Mouse (Mus musculus) C2C12 (cell line): ENCODE measurements around the gene 6430531B16Rik. TPM values are rescaled to one million over a fixed set of nuclear protein-coding genes. Genes with fewer than 3 reads are reported as not detected.

Experiments
- H3K27me3 ChIP-seq: one replicate; pipeline ENCODE4 v1.6.1; 2011; ENCODE audit not compliant: control insufficient read depth, insufficient read depth, insufficient read length
- H3K36me3 ChIP-seq: one replicate; pipeline ENCODE4 v1.6.1; 2011; ENCODE audit not compliant: control insufficient read depth, insufficient read depth
- H3K4me3 ChIP-seq: one replicate; pipeline ENCODE4 v1.5.1; 2011; ENCODE audit warnings: mild to moderate bottlenecking, control low read depth; ENCODE audit not compliant: poor library complexity, insufficient read depth, severe bottlenecking
- H3K79me2 ChIP-seq: one replicate; pipeline ENCODE4 v1.6.1; 2011; ENCODE audit not compliant: control insufficient read depth, insufficient read depth
- H3K79me3 ChIP-seq: one replicate; pipeline ENCODE4 v1.6.1; 2011; ENCODE audit warnings: low read depth, control low read depth
- H3ac ChIP-seq: one replicate; pipeline ENCODE3; 2011; ENCODE audit warnings: low read depth; ENCODE audit not compliant: control insufficient read depth, insufficient read length
- CEBPB ChIP-seq: IDR thresholded peaks from one replicate; pipeline ENCODE4 v1.6.1; 2011; ENCODE audit warnings: low read depth, mild to moderate bottlenecking, control low read depth, moderate library complexity
- CTCF ChIP-seq: IDR thresholded peaks from one replicate; pipeline ENCODE4 v1.5.1; 2011; ENCODE audit not compliant: control insufficient read depth, insufficient read depth, insufficient read length
- FOSL1 ChIP-seq: IDR thresholded peaks from one replicate; pipeline ENCODE4 v1.8.0; 2011; ENCODE audit warnings: mild to moderate bottlenecking, low read length; ENCODE audit not compliant: poor library complexity, insufficient read depth, severe bottlenecking
- MAX ChIP-seq: IDR thresholded peaks from one replicate; pipeline ENCODE4 v1.6.1; 2011; ENCODE audit warnings: mild to moderate bottlenecking, control low read depth
- MYOD1 ChIP-seq: IDR thresholded peaks from one replicate; pipeline ENCODE4 v1.6.1; 2011; ENCODE audit warnings: low read depth; ENCODE audit not compliant: control insufficient read depth, insufficient read length
- MYOG ChIP-seq: IDR thresholded peaks from one replicate; pipeline ENCODE4 v1.6.1; 2011; ENCODE audit not compliant: control insufficient read depth, insufficient read length; ENCODE audit errors: extremely low read depth
- USF1 ChIP-seq: IDR thresholded peaks from one replicate; pipeline ENCODE4 v1.6.1; 2011; ENCODE audit warnings: low read depth, mild to moderate bottlenecking, control low read depth, moderate library complexity
- polyA plus RNA-seq: library from polyadenylated mRNA; unstranded; fragments of >200 nt; fragmentation: generic; extraction: Trizol; gene quantifications from one replicate; pipeline ENCODE4 v1.2.1, GENCODE M21; 2012; ENCODE audit warnings: missing spikeins

The 6430531B16Rik gene
- polyA plus RNA-seq, 1 experiment, result 0.08 TPM

GRCm38 (mm10) chr7:140001086-140001740 lies 22.7 kb upstream of the 6430531B16Rik start:
- Histone ChIP-seq H3K36me3 (peaks cover 45% of the 10 kb centered on the region), H3K4me3 (no peak overlapping the region)
- TF ChIP-seq FOSL1, result no peak
- TF ChIP-seq MAX, result no peak
- TF ChIP-seq CTCF, result no peak
- TF ChIP-seq MYOD1, result no peak
- TF ChIP-seq CEBPB, result no peak
- no peak for TF ChIP-seq MYOG
- no peak for TF ChIP-seq USF1

GRCm38 (mm10) chr7:139998691-139999350 lies 20.3 kb upstream of the 6430531B16Rik start:
- no peaks in the 10 kb centered on the region for H3K79me3 ChIP-seq
- no peak overlapping the region for H3ac ChIP-seq
- peaks cover 34% of the 10 kb centered on the region for H3K36me3 ChIP-seq
- H3K79me2 ChIP-seq, result no peaks in the 10 kb centered on the region
- H3K4me3 ChIP-seq, result no peak overlapping the region
- no peaks in the 10 kb centered on the region for H3K27me3 ChIP-seq
- no peak for TF ChIP-seq CTCF
- no peak for TF ChIP-seq FOSL1
- no peak for TF ChIP-seq MAX
- TF ChIP-seq CEBPB, result no peak
- no peak for TF ChIP-seq MYOD1
- no peak for TF ChIP-seq MYOG
- no peak for TF ChIP-seq USF1

More at GRCm38 (mm10) chr7:140001086-140001740, 22.7 kb upstream of the 6430531B16Rik start:
- Histone ChIP-seq H3K79me3 (no peaks in the 10 kb centered on the region), H3K27me3 (no peaks in the 10 kb centered on the region), H3ac (no peak overlapping the region), H3K79me2 (no peaks in the 10 kb centered on the region)

GRCm38 (mm10) chr7:139994676-139995075 lies 16.1 kb upstream of the 6430531B16Rik start:
- TF ChIP-seq CTCF (peak; percentile 42), CEBPB (no peak)
- Histone ChIP-seq H3ac (no peak overlapping the region), H3K27me3 (no peaks in the 10 kb centered on the region), H3K36me3 (peaks cover 16% of the 10 kb centered on the region), H3K79me2 (no peaks in the 10 kb centered on the region), H3K4me3 (no peak overlapping the region), H3K79me3 (no peaks in the 10 kb centered on the region)

- H3K36me3 ChIP-seq, result peaks cover 14% of the 10 kb centered on the region
- H3K4me3 ChIP-seq, result no peak overlapping the region
- H3K27me3 ChIP-seq, result no peaks in the 10 kb centered on the region
- H3K79me3 ChIP-seq, result no peaks in the 10 kb centered on the region
- TF ChIP-seq MYOG, result no peak
- no peak for TF ChIP-seq CTCF
- no peak for TF ChIP-seq MYOD1
- TF ChIP-seq MAX, result no peak
- no peak for TF ChIP-seq USF1
- TF ChIP-seq FOSL1, result no peak
- TF ChIP-seq CEBPB, result no peak
- H3ac ChIP-seq, result no peak overlapping the region
- H3K79me2 ChIP-seq, result no peaks in the 10 kb centered on the region
Measured at GRCm38 (mm10) chr7:139994202-139994601, 15.6 kb upstream of the 6430531B16Rik start.

DNA sequence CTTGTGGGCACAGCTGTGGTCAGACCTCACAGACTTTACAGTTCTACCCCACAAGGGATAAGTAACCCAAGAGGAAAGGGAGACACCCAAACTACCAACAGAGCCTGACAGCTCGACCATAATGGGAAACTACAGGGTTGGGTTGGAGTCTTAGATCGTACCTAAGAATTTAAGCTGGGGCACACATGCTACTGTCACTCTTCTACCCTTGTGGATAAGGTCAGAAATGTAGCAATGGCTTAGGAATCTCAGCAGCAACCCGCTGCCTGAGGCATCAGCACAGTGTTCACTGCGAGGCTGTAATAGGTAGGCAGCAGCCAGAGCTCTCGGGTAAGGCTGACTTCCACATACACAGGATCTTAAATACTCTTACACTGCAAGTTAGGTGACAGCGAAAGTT lies 15.0 kb upstream of the 6430531B16Rik start:
- H3K4me3 ChIP-seq, result no peak overlapping the region
- peaks cover 8% of the 10 kb centered on the region for H3K36me3 ChIP-seq
- H3K79me3 ChIP-seq, result no peaks in the 10 kb centered on the region
- H3K79me2 ChIP-seq, result no peaks in the 10 kb centered on the region
- no peaks in the 10 kb centered on the region for H3K27me3 ChIP-seq
- peak; percentile 97 for TF ChIP-seq MYOD1
- TF ChIP-seq USF1, result no peak
- TF ChIP-seq CTCF, result no peak
- no peak for TF ChIP-seq FOSL1
- TF ChIP-seq CEBPB, result no peak
- no peak for TF ChIP-seq MAX
- H3ac ChIP-seq, result no peak overlapping the region

GRCm38 (mm10) chr7:139992406-139992805 lies 13.9 kb upstream of the 6430531B16Rik start, which contains the start of gene Adam8:
Gene Adam8 (minus strand): TSS chr7:139992562.
- Histone ChIP-seq H3K79me2 (no peaks in the 10 kb centered on the region), H3ac (no peak within 1 kb of the TSS), H3K4me3 (no peak within 1 kb of the TSS), H3K79me3 (no peaks in the 10 kb centered on the region), H3K27me3 (no peaks in the 10 kb centered on the region), H3K36me3 (peaks cover 5% of the 10 kb centered on the region)
- TF ChIP-seq USF1 (no peak), CTCF (no peak), MYOD1 (no peak)
